Mouse (Mus musculus) T-helper 2 cell (primary cell): ENCODE data around the gene Akr1c14.

Experiments
- in situ Hi-C: fragments of 300-600 bp; cut with MboI, MseI; formaldehyde crosslinking; loops from one replicate; pipeline ENCODE4 v1.15.1; 2025; ENCODE audit warnings: high pct_unique_total_duplicates

Gene Akr1c14

GRCm38 (mm10) chr13:4119181-4119904 is 70.5 kb downstream of the Akr1c14 start:
- in situ Hi-C loops = loop anchor here (10.0 kb wide), 1 partner anchor 485 kb away; the partner anchor contains the start of gene Akr1e1

- in situ Hi-C loops = loop anchor here (10.0 kb wide), 1 partner anchor 162 kb away; no protein-coding TSS in a partner anchor
Observed at GRCm38 (mm10) chr13:4123146-4123545, 74.3 kb downstream of the Akr1c14 start.

- in situ Hi-C loops = loop anchor here (10.0 kb wide), 1 partner anchor 160 kb away; no protein-coding TSS in a partner anchor
Observed at GRCm38 (mm10) chr13:4124471-4124870, 75.7 kb downstream of the Akr1c14 start.

GRCm38 (mm10) chr13:4125846-4126245 is 77.0 kb downstream of the Akr1c14 start:
- in situ Hi-C loops = loop anchor here (10.0 kb wide), 1 partner anchor 159 kb away; no protein-coding TSS in a partner anchor

GRCm38 (mm10) chr13:4129100-4129499 is 80.3 kb downstream of the Akr1c14 start:
- in situ Hi-C loops = loop anchor here (10.0 kb wide), 1 partner anchor 156 kb away; no protein-coding TSS in a partner anchor

- in situ Hi-C loops = no loop called here
Observed at GRCm38 (mm10) chr13:4131317-4131716, 82.5 kb downstream of the Akr1c14 start.

GRCm38 (mm10) chr13:4131721-4132120 is 82.9 kb downstream of the Akr1c14 start:
- in situ Hi-C loops = no loop called here

GRCm38 (mm10) chr13:4133070-4133469 is 84.3 kb downstream of the Akr1c14 start:
- in situ Hi-C loops = no loop called here
